Mouse (Mus musculus) bone marrow macrophage, adult 2 months (primary cell): ENCODE results near the gene Gm39566. TPM values are rescaled to one million over a fixed set of nuclear protein-coding genes. Genes with fewer than 3 reads are reported as not detected.

Experiments
- H3K27ac ChIP-seq: 2 replicates; pipeline ENCODE4 v1.5.1; 2012; ENCODE audit warnings: low read depth, low read length; ENCODE audit not compliant: insufficient read depth
- H3K4me1 ChIP-seq: 2 replicates; pipeline ENCODE4 v1.6.1; 2012; ENCODE audit warnings: low read length; ENCODE audit not compliant: control insufficient read depth, insufficient read depth
- H3K4me3 ChIP-seq: 2 replicates; pipeline ENCODE4 v1.5.1; 2012; ENCODE audit warnings: mild to moderate bottlenecking, low read length, moderate library complexity; ENCODE audit not compliant: insufficient read depth
- CTCF ChIP-seq: IDR thresholded peaks from 2 replicates; pipeline ENCODE4 v1.5.1; 2012; ENCODE audit warnings: low read depth, mild to moderate bottlenecking, low read length, moderate library complexity
- POLR2A ChIP-seq: IDR thresholded peaks from 2 replicates; pipeline ENCODE4 v1.6.1; 2012; ENCODE audit warnings: mild to moderate bottlenecking, low read depth, low read length, borderline replicate concordance
- polyA plus RNA-seq: library from polyadenylated mRNA; stranded (reverse); fragments of >200 nt; gene quantifications from 2 replicates; pipeline ENCODE4 v1.2.4, GENCODE M21; 2012; ENCODE audit not compliant: missing spikeins, insufficient read depth, insufficient read length

The Gm39566 gene
- polyA plus RNA-seq, 1 experiment = not detected

GRCm38 (mm10) chr11:69848021-69848420 lies 32.9 kb upstream of the Gm39566 start:
- peaks cover 31% of the 10 kb centered on the region for H3K4me1 ChIP-seq
- TF ChIP-seq CTCF (no peak), POLR2A (no peak)
- H3K27ac ChIP-seq = no peak overlapping the region
- no peak overlapping the region for H3K4me3 ChIP-seq

- TF ChIP-seq CTCF = no peak
- TF ChIP-seq POLR2A = no peak
- H3K4me1 ChIP-seq = peaks cover 35% of the 10 kb centered on the region
- peak overlapping the region; percentile 69 for H3K4me3 ChIP-seq
- no peak overlapping the region for H3K27ac ChIP-seq
These were observed 31.9 kb upstream of the Gm39566 start for GRCm38 (mm10) chr11:69846738-69847688.

GRCm38 (mm10) chr11:69846198-69846680 lies 31.1 kb upstream of the Gm39566 start, which contains the start of gene Plscr3:
Plscr3 (plus strand) TSS chr11:69846376.
- TF ChIP-seq CTCF (no peak), POLR2A (no peak)
- peaks cover 35% of the 10 kb centered on the region for H3K4me1 ChIP-seq
- H3K4me3 ChIP-seq = peak within 1 kb of the TSS; percentile 69
- H3K27ac ChIP-seq = peak within 1 kb of the TSS; percentile 72

DNA sequence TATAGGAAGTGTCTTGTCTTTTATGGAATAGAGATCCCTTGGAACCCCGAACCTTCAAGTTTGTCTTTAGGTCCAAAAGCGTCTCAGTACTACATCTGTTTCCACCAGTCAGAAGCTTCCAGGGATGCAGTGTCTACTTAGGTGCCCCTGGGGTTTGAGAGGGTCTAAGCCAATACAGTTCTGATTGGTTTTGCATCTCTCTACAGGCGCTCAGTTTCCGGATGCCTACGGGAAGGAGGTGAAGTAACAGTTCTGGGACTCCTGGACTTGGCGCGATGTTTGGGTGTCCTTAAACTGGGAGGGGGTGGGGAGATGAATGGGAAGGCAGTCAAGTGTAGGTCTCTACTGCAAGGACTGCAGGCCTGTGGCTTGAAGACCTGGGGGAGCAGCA lies 23.6 kb upstream of the Gm39566 start:
- Histone ChIP-seq H3K4me1 (peaks cover 14% of the 10 kb centered on the region), H3K4me3 (peak overlapping the region; percentile 74), H3K27ac (peak overlapping the region; percentile 62)
- TF ChIP-seq POLR2A = no peak
- TF ChIP-seq CTCF = no peak

- H3K27ac ChIP-seq = peak within 1 kb of the TSS; percentile 62
- TF ChIP-seq CTCF = no peak
- TF ChIP-seq POLR2A = no peak
- H3K4me1 ChIP-seq = peaks cover 10% of the 10 kb centered on the region
- peak within 1 kb of the TSS; percentile 74 for H3K4me3 ChIP-seq
These were observed 23.0 kb upstream of the Gm39566 start, which contains the start of gene Tmem256 for GRCm38 (mm10) chr11:69837952-69838713. Tmem256 (plus strand) TSS chr11:69838514.

DNA sequence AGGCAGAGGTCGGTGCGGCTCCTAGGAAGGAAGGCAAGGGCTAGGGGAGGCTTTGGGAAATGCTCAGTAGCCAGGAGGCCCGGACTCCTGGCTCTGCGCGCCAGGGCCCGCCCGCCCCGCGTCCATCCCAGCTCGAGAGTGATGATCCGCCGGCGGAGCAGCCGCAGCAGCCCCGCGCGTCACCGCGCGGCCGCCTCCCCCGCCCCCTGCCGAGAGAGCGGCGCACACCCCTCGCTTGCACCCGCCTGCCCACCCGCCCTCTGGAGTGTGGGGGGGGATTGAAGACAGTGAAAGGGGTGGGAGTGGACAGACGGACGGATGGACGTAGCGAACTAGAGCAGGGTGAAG lies 22.5 kb upstream of the Gm39566 start, which contains the start of gene Nlgn2:
Gene Nlgn2, minus strand, starts transcription at position 181 of the 348 bp plus-strand sequence.
- Histone ChIP-seq H3K4me1 (peaks cover 6% of the 10 kb centered on the region), H3K4me3 (peak within 1 kb of the TSS; percentile 74), H3K27ac (peak within 1 kb of the TSS; percentile 62)
- no peak for TF ChIP-seq POLR2A
- TF ChIP-seq CTCF = no peak

- no peak for TF ChIP-seq CTCF
- TF ChIP-seq POLR2A = no peak
- Histone ChIP-seq H3K27ac (no peak overlapping the region), H3K4me3 (peak overlapping the region; percentile 60), H3K4me1 (peaks cover 5% of the 10 kb centered on the region; the same call in 1 of the 2 replicates)
These were observed 21.8 kb upstream of the Gm39566 start for GRCm38 (mm10) chr11:69836703-69837576.

- H3K4me3 ChIP-seq = no peak overlapping the region
- H3K27ac ChIP-seq = no peak overlapping the region
- peaks cover 5% of the 10 kb centered on the region; the same call in 1 of the 2 replicates for H3K4me1 ChIP-seq
- no peak for TF ChIP-seq POLR2A
These were observed 20.9 kb upstream of the Gm39566 start for GRCm38 (mm10) chr11:69835966-69836335.
